Mouse (Mus musculus) induced T-regulatory cell, adult 2 months (primary cell): ENCODE results near the gene Gtf2a2.

ENCODE experiments used
- DNase-seq: peaks from one replicate; pipeline ENCODE4 v3.0.0-alpha.2; 2012; ENCODE audit warnings: low read depth

Gtf2a2 gene

GRCm38 (mm10) chr9:70062012-70062411 lies 49.7 kb downstream of the Gtf2a2 start:
- no peak for DNase-seq

- DNase-seq = no peak
Observed at GRCm38 (mm10) chr9:70067497-70067896, 55.1 kb downstream of the Gtf2a2 start.

- no peak for DNase-seq
Observed at GRCm38 (mm10) chr9:70069961-70070435, 57.6 kb downstream of the Gtf2a2 start.

DNA sequence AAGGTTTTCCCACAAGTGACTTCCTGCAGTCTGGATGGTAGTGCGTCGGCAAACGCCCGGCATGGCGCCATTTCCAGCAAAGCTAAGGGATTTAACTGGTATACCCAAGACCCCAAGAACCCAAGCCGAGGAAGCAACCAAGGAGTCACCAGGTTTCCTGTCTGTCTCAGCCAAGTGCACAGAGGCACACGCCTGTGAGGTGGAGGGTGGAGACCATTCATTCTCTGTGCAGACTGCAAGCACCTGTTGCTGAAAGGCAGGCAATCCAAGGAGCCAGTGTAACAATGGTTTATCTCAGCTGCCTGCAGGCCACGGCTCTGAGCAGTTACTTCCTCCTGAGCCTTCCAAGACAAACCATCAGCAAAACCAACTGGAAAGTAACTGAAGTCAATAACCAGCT lies 60.0 kb downstream of the Gtf2a2 start:
- no peak for DNase-seq
